Mouse (Mus musculus) neural tube, embryonic 12.5 days (tissue): ENCODE data around the gene Htr5b. TPM values are rescaled to one million over a fixed set of nuclear protein-coding genes. Genes with fewer than 3 reads are reported as not detected.
A peak's percentile ranks its signal among the peaks of the same experiment; 100 is the strongest.

ENCODE experiments used
- ATAC-seq: fragments of 200-750 bp; cut with Nextera tagmentation; 2 replicates; pipeline ENCODE4 v1.8.0; 2017; ENCODE audit warnings: low read depth, mild to moderate bottlenecking, moderate TSS enrichment, moderate library complexity; ENCODE audit not compliant: low FRiP score
- H3K27ac ChIP-seq: fragments of 300-500 bp; sonication (generic); 2 replicates; pipeline ENCODE4 v1.5.1; 2016
- H3K27me3 ChIP-seq: fragments of 300-500 bp; sonication (generic); replicated peaks from 2 replicates; pipeline ENCODE4 v1.6.1; 2016; ENCODE audit warnings: mild to moderate bottlenecking
- H3K36me3 ChIP-seq: fragments of 300-500 bp; sonication (generic); 2 replicates; pipeline ENCODE4 v1.6.1; 2016; ENCODE audit warnings: mild to moderate bottlenecking
- H3K4me1 ChIP-seq: fragments of 300-500 bp; sonication (generic); 2 replicates; pipeline ENCODE4 v1.6.1; 2016
- H3K4me2 ChIP-seq: fragments of 300-500 bp; sonication (generic); replicated peaks from 2 replicates; pipeline ENCODE4 v1.6.1; 2016; ENCODE audit warnings: mild to moderate bottlenecking
- H3K4me3 ChIP-seq: fragments of 300-500 bp; sonication (generic); 2 replicates; pipeline ENCODE4 v1.5.1; 2016
- H3K9ac ChIP-seq: fragments of 300-500 bp; sonication (generic); 2 replicates; pipeline ENCODE4 v1.6.1; 2016; ENCODE audit warnings: mild to moderate bottlenecking
- H3K9me3 ChIP-seq: fragments of 300-500 bp; sonication (generic); 2 replicates; pipeline ENCODE4 v1.6.1; 2016; ENCODE audit warnings: mild to moderate bottlenecking
- WGBS: fragments of 180-500 bp; shearing (Covaris S2); methylation state at CpG from one replicate; pipeline ENCODE4 v1.1.7; 2016; 5-methylcytosine and 5-hydroxymethylcytosine counted together
- polyA plus RNA-seq: library from polyadenylated mRNA; unstranded; fragments of >200 nt; fragmentation: Nextera tagmentation; extraction: Ambion mirVana; gene quantifications from 2 replicates; pipeline ENCODE4 v1.2.1, GENCODE M21; 2016

Htr5b gene
- polyA plus RNA-seq, 1 experiment from 2014 or later, result 0.13 TPM

GRCm38 (mm10) chr1:121529286-121529685 lies 1.0 kb upstream of the Htr5b start:
- no peak for ATAC-seq
- Histone ChIP-seq H3K9me3 (no peaks in the 10 kb centered on the region), H3K9ac (no peak overlapping the region), H3K4me3 (no peak overlapping the region), H3K36me3 (no peaks in the 10 kb centered on the region), H3K4me2 (no peak overlapping the region), H3K4me1 (peaks cover 16% of the 10 kb centered on the region), H3K27ac (no peak overlapping the region), H3K27me3 (peaks cover 38% of the 10 kb centered on the region)
- WGBS, result 89% methylated on average over 6 of the region's 6 CpGs

GRCm38 (mm10) chr1:121527600-121528398 lies 466 bp downstream of the Htr5b start:
- Histone ChIP-seq H3K27me3 (peaks cover 38% of the 10 kb centered on the region), H3K9ac (no peak overlapping the region), H3K4me1 (peaks cover 16% of the 10 kb centered on the region), H3K4me3 (peak overlapping the region; percentile 29), H3K4me2 (peak overlapping the region; percentile 66), H3K27ac (no peak overlapping the region), H3K36me3 (no peaks in the 10 kb centered on the region), H3K9me3 (no peaks in the 10 kb centered on the region)
- ATAC-seq, result peak; percentile 34; the same call in 1 of the 2 replicates
- 12% methylated on average over 55 of the region's 55 CpGs for WGBS

GRCm38 (mm10) chr1:121527061-121527460 lies 1.2 kb downstream of the Htr5b start:
- H3K9ac ChIP-seq, result no peak overlapping the region
- 46% methylated on average over 17 of the region's 17 CpGs for WGBS

GRCm38 (mm10) chr1:121518609-121519008 lies 9.7 kb downstream of the Htr5b start:
- no peaks in the 10 kb centered on the region for H3K27me3 ChIP-seq
- no peak overlapping the region for H3K4me3 ChIP-seq
- H3K9me3 ChIP-seq, result no peaks in the 10 kb centered on the region
- H3K4me2 ChIP-seq, result no peak overlapping the region
- no peak overlapping the region for H3K27ac ChIP-seq
- no peaks in the 10 kb centered on the region for H3K36me3 ChIP-seq
- no peaks in the 10 kb centered on the region for H3K4me1 ChIP-seq
- ATAC-seq, result no peak
- 82% methylated on average over 1 of the region's 1 CpGs for WGBS
- H3K9ac ChIP-seq, result no peak overlapping the region

More at GRCm38 (mm10) chr1:121527061-121527460, 1.2 kb downstream of the Htr5b start:
- Histone ChIP-seq H3K36me3 (no peaks in the 10 kb centered on the region), H3K27ac (no peak overlapping the region), H3K4me1 (peaks cover 16% of the 10 kb centered on the region), H3K4me2 (peak overlapping the region; percentile 66), H3K9me3 (no peaks in the 10 kb centered on the region), H3K27me3 (peaks cover 38% of the 10 kb centered on the region), H3K4me3 (peak overlapping the region; percentile 29)
- no peak; the same call in 1 of the 2 replicates for ATAC-seq

GRCm38 (mm10) chr1:121511966-121512365 lies 16.3 kb downstream of the Htr5b start:
- ATAC-seq, result no peak
- Histone ChIP-seq H3K27ac (no peak overlapping the region), H3K27me3 (no peaks in the 10 kb centered on the region), H3K9ac (no peak overlapping the region), H3K36me3 (no peaks in the 10 kb centered on the region), H3K4me2 (no peak overlapping the region), H3K9me3 (no peaks in the 10 kb centered on the region), H3K4me3 (no peak overlapping the region), H3K4me1 (no peaks in the 10 kb centered on the region)
- 91% methylated on average over 2 of the region's 2 CpGs for WGBS

- Histone ChIP-seq H3K9ac (no peak overlapping the region), H3K4me3 (no peak overlapping the region), H3K4me2 (no peak overlapping the region), H3K9me3 (no peaks in the 10 kb centered on the region), H3K27ac (no peak overlapping the region), H3K27me3 (no peaks in the 10 kb centered on the region), H3K36me3 (no peaks in the 10 kb centered on the region), H3K4me1 (no peaks in the 10 kb centered on the region)
- no peak for ATAC-seq
- WGBS, result 60% methylated on average over 2 of the region's 2 CpGs
Observed at GRCm38 (mm10) chr1:121511186-121511585, 17.1 kb downstream of the Htr5b start.

- Histone ChIP-seq H3K9ac (no peak overlapping the region), H3K4me3 (no peak overlapping the region), H3K27me3 (no peaks in the 10 kb centered on the region), H3K9me3 (no peaks in the 10 kb centered on the region), H3K27ac (no peak overlapping the region), H3K4me1 (no peaks in the 10 kb centered on the region), H3K36me3 (no peaks in the 10 kb centered on the region), H3K4me2 (no peak overlapping the region)
- 89% methylated on average over 19 of the region's 19 CpGs for WGBS
- no peak for ATAC-seq
Observed at GRCm38 (mm10) chr1:121510420-121511140, 17.7 kb downstream of the Htr5b start.

- H3K27ac ChIP-seq, result no peak overlapping the region
- H3K9ac ChIP-seq, result no peak overlapping the region
- H3K4me1 ChIP-seq, result no peaks in the 10 kb centered on the region
- 92% methylated on average over 2 of the region's 2 CpGs for WGBS
- no peaks in the 10 kb centered on the region for H3K27me3 ChIP-seq
- H3K9me3 ChIP-seq, result no peaks in the 10 kb centered on the region
- H3K4me2 ChIP-seq, result no peak overlapping the region
- no peak for ATAC-seq
- no peak overlapping the region for H3K4me3 ChIP-seq
- peaks cover 3% of the 10 kb centered on the region; the same call in 1 of the 2 replicates for H3K36me3 ChIP-seq
Observed at GRCm38 (mm10) chr1:121508729-121509128, 19.5 kb downstream of the Htr5b start.

- no peak for ATAC-seq
- WGBS, result 97% methylated on average over 4 of the region's 4 CpGs
- H3K36me3 ChIP-seq, result peaks cover 85% of the 10 kb centered on the region
Observed at GRCm38 (mm10) chr1:121497093-121497492, 31.2 kb downstream of the Htr5b start.

GRCm38 (mm10) chr1:121490241-121490640 lies 38.0 kb downstream of the Htr5b start:
- no peaks in the 10 kb centered on the region for H3K27me3 ChIP-seq
- H3K4me3 ChIP-seq, result no peak overlapping the region
- peaks cover 45% of the 10 kb centered on the region for H3K36me3 ChIP-seq
- ATAC-seq, result 0 out of 2 replicates have a peak, but pooled peaks have one; percentile 57
- no peak overlapping the region for H3K4me2 ChIP-seq
- WGBS, result 37% methylated on average over 5 of the region's 5 CpGs
- H3K9ac ChIP-seq, result no peak overlapping the region
- no peak overlapping the region for H3K27ac ChIP-seq
- H3K9me3 ChIP-seq, result no peaks in the 10 kb centered on the region
- H3K4me1 ChIP-seq, result no peaks in the 10 kb centered on the region

More at GRCm38 (mm10) chr1:121497093-121497492, 31.2 kb downstream of the Htr5b start:
- Histone ChIP-seq H3K4me3 (no peak overlapping the region), H3K27ac (no peak overlapping the region), H3K4me2 (no peak overlapping the region), H3K4me1 (no peaks in the 10 kb centered on the region), H3K9me3 (no peaks in the 10 kb centered on the region), H3K9ac (no peak overlapping the region), H3K27me3 (no peaks in the 10 kb centered on the region)

GRCm38 (mm10) chr1:121486803-121487202 lies 41.5 kb downstream of the Htr5b start:
- ATAC-seq, result no peak
- 94% methylated on average over 6 of the region's 6 CpGs for WGBS
- peaks cover 33% of the 10 kb centered on the region for H3K36me3 ChIP-seq

GRCm38 (mm10) chr1:121483091-121483490 lies 45.2 kb downstream of the Htr5b start:
- 85% methylated on average over 4 of the region's 4 CpGs for WGBS
- ATAC-seq, result no peak
- peaks cover 49% of the 10 kb centered on the region for H3K36me3 ChIP-seq
- no peaks in the 10 kb centered on the region for H3K27me3 ChIP-seq
- H3K4me1 ChIP-seq, result no peaks in the 10 kb centered on the region
- H3K9me3 ChIP-seq, result no peaks in the 10 kb centered on the region
- no peak overlapping the region for H3K27ac ChIP-seq
- H3K4me3 ChIP-seq, result no peak overlapping the region
- no peak overlapping the region for H3K9ac ChIP-seq
- H3K4me2 ChIP-seq, result no peak overlapping the region

More at GRCm38 (mm10) chr1:121486803-121487202, 41.5 kb downstream of the Htr5b start:
- Histone ChIP-seq H3K9me3 (no peaks in the 10 kb centered on the region), H3K4me3 (no peak overlapping the region), H3K27ac (no peak overlapping the region), H3K27me3 (no peaks in the 10 kb centered on the region), H3K9ac (no peak overlapping the region), H3K4me2 (no peak overlapping the region), H3K4me1 (no peaks in the 10 kb centered on the region)
